Comparison of ENCODE assay signal across 15 mouse cellular contexts in genomic region chr15:80000694-80001093, GRCm38 (mm10). TPM values are rescaled to one million over a fixed set of nuclear protein-coding genes. Genes with fewer than 3 reads are reported as not detected.
DNase-seq lines count a peak whose midpoint lies in the region; ATAC-seq and TF ChIP-seq lines count a peak whose summit lies in the region.
"Had no signal": no experiment of that assay in that cellular context is flagged by ENCODE, and none has a peak within 500 bp of the region (broad histone marks: within the 10 kb centered on the region; RNA-seq: fewer than 3 reads in every experiment).

No protein-coding gene starts in this region.

- no peaks in the 10 kb centered on the region for H3K79me2 ChIP-seq in heart, adult 2 months (replicated peaks; ENCODE audit: control insufficient read depth, insufficient read depth, low read length)

- H3K4me1 ChIP-seq in heart, adult 2 months (ENCODE audit: control insufficient read depth, insufficient read depth, low read length): peaks cover 29% of the 10 kb centered on the region
- peaks cover 34% of the 10 kb centered on the region for H3K4me1 ChIP-seq in midbrain, embryonic 10.5 days
- no peaks in the 10 kb centered on the region for H3K4me1 ChIP-seq in midbrain, postnatal 0 days (ENCODE audit: insufficient read depth, low read length)

- ATAC-seq in midbrain, postnatal 0 days (ENCODE audit: low FRiP score): no peak

- no peak overlapping the region for H3K4me2 ChIP-seq in midbrain, postnatal 0 days (ENCODE audit: low read depth, low read length, poor library complexity, severe bottlenecking)
- H3K4me2 ChIP-seq: embryonic facial prominence, embryonic 12.5 days; heart, embryonic 15.5 days; hindbrain, embryonic 15.5 days; neural tube, embryonic 13.5 days had no signal

- WGBS in heart, adult 2 months: 35% methylated on average over 8 of the region's 8 CpGs
- WGBS in midbrain, embryonic 10.5 days: 64% methylated on average over 8 of the region's 8 CpGs
- WGBS in midbrain, postnatal 0 days: 56% methylated on average over 8 of the region's 8 CpGs

- TF ChIP-seq CTCF in heart, adult 2 months (IDR thresholded peaks at IDR 0.05): no peak
- TF ChIP-seq CTCF in midbrain, postnatal 0 days (IDR thresholded peaks at IDR 0.05): no peak

- no peaks in the 10 kb centered on the region for H3K9me3 ChIP-seq in midbrain, embryonic 10.5 days (replicated peaks)
- H3K9me3 ChIP-seq in midbrain, postnatal 0 days (ENCODE audit: low read length): no peaks in the 10 kb centered on the region
- H3K9me3 ChIP-seq: embryonic facial prominence, embryonic 12.5 days; heart, embryonic 15.5 days; hindbrain, embryonic 15.5 days; neural tube, embryonic 13.5 days had no signal

- H3K27me3 ChIP-seq in heart, adult 2 months (ENCODE audit: control insufficient read depth, insufficient read depth, low read length): no peaks in the 10 kb centered on the region
- H3K27me3 ChIP-seq in midbrain, embryonic 10.5 days (ENCODE audit: low read depth, poor library complexity, severe bottlenecking): peaks cover 22% of the 10 kb centered on the region
- no peaks in the 10 kb centered on the region for H3K27me3 ChIP-seq in midbrain, postnatal 0 days (ENCODE audit: insufficient read depth, low read length)
- H3K27me3 ChIP-seq: embryonic facial prominence, embryonic 12.5 days; hindbrain, embryonic 15.5 days; neural tube, embryonic 13.5 days had no signal

- intact Hi-C loops in heart, adult 2 months (cut with DNase I): no loop called here
- intact Hi-C loops in left cerebral cortex, postnatal 36 days (cut with DNase I): no loop called here

- TF ChIP-seq EP300 in heart, adult 2 months (IDR thresholded peaks at IDR 0.05; ENCODE audit: insufficient read depth, low read depth, low read length): peak; percentile 67; the same call in 1 of the 2 replicates

- H3K36me3 ChIP-seq in heart, adult 2 months (ENCODE audit: control insufficient read depth, insufficient read depth, low read length): peaks cover 20% of the 10 kb centered on the region
- no peaks in the 10 kb centered on the region for H3K36me3 ChIP-seq in midbrain, embryonic 10.5 days
- H3K36me3 ChIP-seq in midbrain, postnatal 0 days (ENCODE audit: insufficient read depth, low read length): 0 out of 2 replicates have a peak, but pooled peaks cover 4% of the 10 kb centered on the region
- H3K36me3 ChIP-seq: embryonic facial prominence, embryonic 12.5 days; heart, embryonic 15.5 days; hindbrain, embryonic 15.5 days; neural tube, embryonic 13.5 days had no signal

- H3K4me3 ChIP-seq in heart, adult 2 months: no peak overlapping the region
- H3K4me3 ChIP-seq in midbrain, embryonic 10.5 days: no peak overlapping the region
- no peak overlapping the region for H3K4me3 ChIP-seq in midbrain, postnatal 0 days (ENCODE audit: low read depth, low read length)
- H3K4me3 ChIP-seq: embryonic facial prominence, embryonic 12.5 days; heart, embryonic 15.5 days; hindbrain, embryonic 15.5 days; neural tube, embryonic 13.5 days had no signal

- DNase-seq in heart, adult 2 months: peak in 1 of 2 experiments; percentile 66
- DNase-seq in heart, postnatal 4 days: no peak
- no peak for DNase-seq in midbrain, embryonic 10.5 days (ENCODE audit: low spot score)
- no peak for DNase-seq in midbrain, postnatal 0 days (ENCODE audit: low spot score)
- DNase-seq in kidney, postnatal 36 days: peak; percentile 62 to 79
- no peak for DNase-seq in left cerebral cortex, postnatal 36 days (ENCODE audit: low spot score in 2 of 2)
- no peak for DNase-seq in retina, embryonic 14.5 days (ENCODE audit: low spot score)
- DNase-seq: cerebellum, adult 11 months; cerebellum, postnatal 36 days; thymus, postnatal 25 days had no signal

- no peak overlapping the region for H3K9ac ChIP-seq in heart, adult 2 months (ENCODE audit: low read depth, low read length)
- no peak overlapping the region for H3K9ac ChIP-seq in midbrain, postnatal 0 days (replicated peaks; ENCODE audit: low read length, poor library complexity, severe bottlenecking)
- H3K9ac ChIP-seq: embryonic facial prominence, embryonic 12.5 days; heart, embryonic 15.5 days; hindbrain, embryonic 15.5 days; liver, embryonic 14.5 days; neural tube, embryonic 13.5 days had no signal

- no peak for TF ChIP-seq POLR2A in heart, adult 2 months (IDR thresholded peaks at IDR 0.05; ENCODE audit: insufficient read depth, low read depth, low read length)

- peak overlapping the region; percentile 64 for H3K27ac ChIP-seq in heart, adult 2 months
- H3K27ac ChIP-seq in midbrain, embryonic 10.5 days (replicated peaks): peak overlapping the region; percentile 38; the same call in 1 of the 2 replicates
- no peak overlapping the region for H3K27ac ChIP-seq in midbrain, postnatal 0 days (ENCODE audit: low read depth, low read length)
- H3K27ac ChIP-seq: embryonic facial prominence, embryonic 12.5 days; hindbrain, embryonic 15.5 days; liver, embryonic 14.5 days; neural tube, embryonic 13.5 days had no signal

RNA-seq across cellular contexts. Expression of gene Pdgfb, which starts 14.1 kb away (rescaled TPM):
- total RNA-seq in heart, adult 2 months (2021): 10 to 100 TPM; 27.1 to 27.3 TPM
- polyA plus RNA-seq in heart, adult 2 months (2012; rRNA removed): 32.6 and 45.1 TPM in 2 replicates
- total RNA-seq in heart, postnatal 4 days (2021): 10 to 100 TPM; 46.4 to 50.7 TPM
- polyA plus RNA-seq in midbrain, embryonic 10.5 days (2016; fragmentation: Nextera tagmentation; extraction: Ambion mirVana): 1.4 and 1.7 TPM in 2 replicates
- total RNA-seq in midbrain, postnatal 0 days (2014; rRNA removed): 20.5 and 24.4 TPM in 2 replicates
- 8.7 and 9.2 TPM in 2 replicates for polyA plus RNA-seq in midbrain, postnatal 0 days (2015; fragmentation: Nextera tagmentation; extraction: Ambion mirVana)
- total RNA-seq in left cerebral cortex, postnatal 36 days (2021): 10 to 100 TPM; 31.3 to 32.4 TPM

RNA-seq across cellular contexts. Expression of gene Cbx7, which starts 29.8 kb away (rescaled TPM):
- 10 to 100 TPM; 18.9 to 21.7 TPM for total RNA-seq in heart, adult 2 months (2021)
- 21.4 and 31.6 TPM in 2 replicates for polyA plus RNA-seq in heart, adult 2 months (2012; rRNA removed)
- total RNA-seq in heart, postnatal 4 days (2021): 1 to 10 TPM; 1.7 to 2.0 TPM
- 2.9 and 3.5 TPM in 2 replicates for polyA plus RNA-seq in midbrain, embryonic 10.5 days (2016; fragmentation: Nextera tagmentation; extraction: Ambion mirVana)
- 7.7 and 14.9 TPM in 2 replicates for total RNA-seq in midbrain, postnatal 0 days (2014; rRNA removed)
- polyA plus RNA-seq in midbrain, postnatal 0 days (2015; fragmentation: Nextera tagmentation; extraction: Ambion mirVana): 3.4 and 3.5 TPM in 2 replicates
- total RNA-seq in left cerebral cortex, postnatal 36 days (2021): 10 to 100 TPM; 40.5 to 46.5 TPM

Comparison
In these comparisons a context has a peak if more than half of its experiments do, and no peak if none do; other contexts are left out.
1. DNase-seq: peak in kidney, postnatal 36 days (2 of 2); none in heart, postnatal 4 days (single experiment), midbrain, embryonic 10.5 days (single experiment), midbrain, postnatal 0 days (single experiment), left cerebral cortex, postnatal 36 days (0 of 2) and retina, embryonic 14.5 days (single experiment).